Mouse (Mus musculus): Measurements from ENCODE around the gene Rcn3. TPM values are rescaled to one million over a fixed set of nuclear protein-coding genes. Genes with fewer than 3 reads are reported as not detected.

Rcn3 gene
- polyA plus RNA-seq, 1 experiment from 2014 or later = 215 TPM

DNA sequence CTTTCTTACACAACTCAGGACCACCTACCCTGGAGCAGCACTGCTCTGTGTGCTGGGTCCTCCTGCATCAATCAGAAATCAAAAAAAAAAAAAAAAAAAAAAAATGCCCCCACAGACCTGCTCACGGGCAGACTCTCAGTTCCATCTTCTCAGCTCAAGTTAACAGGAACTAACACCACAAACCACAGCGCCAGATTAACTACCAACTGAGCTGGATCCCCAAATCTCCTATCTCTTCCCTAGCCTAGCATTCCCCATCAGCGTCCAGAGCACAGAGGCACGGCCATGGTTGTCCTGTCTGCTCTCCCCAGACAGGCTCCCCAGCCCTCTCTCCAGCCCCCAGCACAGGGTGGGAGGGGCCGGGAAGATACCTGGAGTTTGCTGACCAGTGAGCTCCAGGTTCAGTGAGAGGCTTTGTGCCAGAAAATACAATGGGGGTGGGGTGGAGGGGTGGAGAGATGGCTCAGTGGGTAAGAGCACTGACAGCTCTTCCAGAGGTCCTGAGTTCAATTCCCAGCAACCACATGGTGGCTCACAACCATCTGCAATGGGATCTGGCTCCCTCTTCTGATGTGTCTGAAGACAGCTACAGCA, 15.1 kb upstream of the Rcn3 start:
- H3K4me2 ChIP-seq (ENCODE audit: low read length) = no peak overlapping the region
- DNase-seq (ENCODE audit: low spot score) (no peak), ATAC-seq (replicated peaks; ENCODE audit: low FRiP score, low read depth) (no peak)
- WGBS = 64% methylated on average over 5 of the region's 5 CpGs
- H3K9ac ChIP-seq (ENCODE audit: low read depth, low read length) = no peak overlapping the region
- TF ChIP-seq CTCF (IDR thresholded peaks at IDR 0.05; ENCODE audit: low read depth) = no peak
- no peaks in the 10 kb centered on the region for H3K36me3 ChIP-seq (ENCODE audit: insufficient read depth, low read length)
- H3K27ac ChIP-seq = no peak overlapping the region
- no peak overlapping the region for H3K4me3 ChIP-seq (replicated peaks; ENCODE audit: low read depth, low read length)
- peaks cover 19% of the 10 kb centered on the region for H3K4me1 ChIP-seq (replicated peaks; ENCODE audit: insufficient read depth, low read length)
- no peaks in the 10 kb centered on the region for H3K9me3 ChIP-seq (replicated peaks; ENCODE audit: low read length)
- no peaks in the 10 kb centered on the region for H3K27me3 ChIP-seq (ENCODE audit: insufficient read depth, low read length)

DNA sequence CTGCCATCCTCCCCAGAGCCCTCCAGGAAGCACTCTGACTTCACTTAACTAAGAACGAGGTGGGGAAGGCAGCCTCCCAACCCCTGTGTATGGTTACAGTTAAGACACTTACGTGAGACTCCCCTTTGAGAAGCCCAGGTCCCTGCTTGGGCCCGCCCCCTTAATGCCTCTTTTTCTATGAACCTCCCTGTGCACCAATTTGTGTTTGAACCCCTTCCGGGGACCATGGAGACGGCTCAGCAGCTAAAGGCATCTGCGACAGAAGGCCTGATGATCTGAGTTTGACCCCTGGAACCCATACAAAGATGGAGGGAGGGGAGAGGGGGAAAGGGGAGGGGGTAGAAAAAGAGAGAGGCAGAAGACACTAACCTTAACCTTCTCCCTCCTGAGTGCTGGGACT, 14.4 kb upstream of the Rcn3 start:
- no peak for ATAC-seq (replicated peaks; ENCODE audit: low FRiP score, low read depth)
- TF ChIP-seq CTCF (IDR thresholded peaks at IDR 0.05; ENCODE audit: low read depth) = no peak

DNA sequence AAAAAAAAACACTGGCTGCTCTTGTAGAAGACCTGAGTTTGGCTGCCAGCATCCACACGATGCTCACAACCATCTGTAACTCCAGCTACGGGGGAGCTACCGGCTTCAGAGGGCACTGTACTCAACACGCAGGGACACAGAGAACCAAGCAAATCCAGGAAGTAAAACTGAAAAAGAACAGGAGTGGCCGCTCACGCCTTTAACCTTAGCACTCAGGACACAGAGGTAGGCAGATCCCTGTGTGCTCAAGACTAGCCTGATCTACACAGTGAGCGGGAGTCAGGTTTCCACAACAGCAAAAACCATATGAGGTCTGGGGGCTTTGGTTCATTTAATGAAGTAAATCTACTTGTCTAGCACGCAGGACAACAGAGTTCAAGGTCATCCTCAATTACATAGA, 13.5 kb upstream of the Rcn3 start:
- H3K9ac ChIP-seq (ENCODE audit: low read depth, low read length) = no peak overlapping the region
- no peak for TF ChIP-seq CTCF (IDR thresholded peaks at IDR 0.05; ENCODE audit: low read depth)
- DNase-seq (ENCODE audit: low spot score) (no peak), ATAC-seq (replicated peaks; ENCODE audit: low FRiP score, low read depth) (no peak)
- peaks cover 23% of the 10 kb centered on the region for H3K4me1 ChIP-seq (replicated peaks; ENCODE audit: insufficient read depth, low read length)
- no peaks in the 10 kb centered on the region for H3K36me3 ChIP-seq (ENCODE audit: insufficient read depth, low read length)
- H3K27ac ChIP-seq = no peak overlapping the region
- H3K9me3 ChIP-seq (replicated peaks; ENCODE audit: low read length) = no peaks in the 10 kb centered on the region
- no peak overlapping the region for H3K4me2 ChIP-seq (ENCODE audit: low read length)
- WGBS = 53% methylated on average over 8 of the region's 8 CpGs
- no peaks in the 10 kb centered on the region for H3K27me3 ChIP-seq (ENCODE audit: insufficient read depth, low read length)
- no peak overlapping the region for H3K4me3 ChIP-seq (replicated peaks; ENCODE audit: low read depth, low read length)

More for the DNA sequence above, 14.4 kb upstream of the Rcn3 start:
- Histone ChIP-seq H3K4me3 (replicated peaks; ENCODE audit: low read depth, low read length) (no peak overlapping the region), H3K36me3 (ENCODE audit: insufficient read depth, low read length) (no peaks in the 10 kb centered on the region), H3K9me3 (replicated peaks; ENCODE audit: low read length) (no peaks in the 10 kb centered on the region), H3K27me3 (ENCODE audit: insufficient read depth, low read length) (no peaks in the 10 kb centered on the region), H3K27ac (no peak overlapping the region), H3K9ac (ENCODE audit: low read depth, low read length) (no peak overlapping the region), H3K4me2 (ENCODE audit: low read length) (no peak overlapping the region), H3K4me1 (replicated peaks; ENCODE audit: insufficient read depth, low read length) (peaks cover 23% of the 10 kb centered on the region)
- no peak for DNase-seq (ENCODE audit: low spot score)
- WGBS = 72% methylated on average over 6 of the region's 6 CpGs

DNA sequence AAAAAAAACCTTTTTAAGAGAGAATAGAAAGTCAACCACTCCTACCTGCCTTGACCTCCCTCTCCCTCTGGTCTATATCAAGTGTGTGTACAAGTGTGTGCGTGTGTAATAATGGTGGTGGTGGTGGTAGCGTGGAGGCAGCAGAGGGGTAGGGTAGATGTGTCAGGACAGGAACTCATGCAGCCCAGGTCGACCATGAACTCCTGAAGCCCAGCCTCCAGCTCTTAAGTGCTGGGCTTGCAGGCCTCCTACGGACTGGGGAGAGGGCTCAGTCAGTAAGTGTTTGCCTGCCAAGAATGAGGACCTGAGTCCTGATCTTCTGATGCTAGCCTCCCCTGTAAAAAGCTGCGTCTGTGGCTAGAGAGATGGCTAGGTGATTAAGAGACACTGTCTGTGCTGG, 12.9 kb upstream of the Rcn3 start:
- Histone ChIP-seq H3K27ac (no peak overlapping the region), H3K4me3 (replicated peaks; ENCODE audit: low read depth, low read length) (no peak overlapping the region), H3K36me3 (ENCODE audit: insufficient read depth, low read length) (no peaks in the 10 kb centered on the region), H3K27me3 (ENCODE audit: insufficient read depth, low read length) (no peaks in the 10 kb centered on the region), H3K9me3 (replicated peaks; ENCODE audit: low read length) (no peaks in the 10 kb centered on the region), H3K9ac (ENCODE audit: low read depth, low read length) (no peak overlapping the region), H3K4me1 (replicated peaks; ENCODE audit: insufficient read depth, low read length) (peaks cover 23% of the 10 kb centered on the region), H3K4me2 (ENCODE audit: low read length) (no peak overlapping the region)
- TF ChIP-seq CTCF (IDR thresholded peaks at IDR 0.05; ENCODE audit: low read depth) = no peak
- ATAC-seq (replicated peaks; ENCODE audit: low FRiP score, low read depth) = no peak
- WGBS = 74% methylated on average over 5 of the region's 5 CpGs
- DNase-seq (ENCODE audit: low spot score) = no peak

- Histone ChIP-seq H3K4me2 (ENCODE audit: low read length) (peak within 1 kb of the TSS; percentile 68), H3K4me1 (replicated peaks; ENCODE audit: insufficient read depth, low read length) (peaks cover 23% of the 10 kb centered on the region), H3K27ac (peak within 1 kb of the TSS; percentile 93), H3K36me3 (ENCODE audit: insufficient read depth, low read length) (no peaks in the 10 kb centered on the region), H3K9ac (ENCODE audit: low read depth, low read length) (peak within 1 kb of the TSS; percentile 40), H3K27me3 (ENCODE audit: insufficient read depth, low read length) (no peaks in the 10 kb centered on the region), H3K4me3 (replicated peaks; ENCODE audit: low read depth, low read length) (peak within 1 kb of the TSS; percentile 47), H3K9me3 (replicated peaks; ENCODE audit: low read length) (no peaks in the 10 kb centered on the region)
- WGBS = 2% methylated on average over 7 of the region's 7 CpGs
- no peak; the same call in 1 of the 2 replicates for TF ChIP-seq CTCF (IDR thresholded peaks at IDR 0.05; ENCODE audit: low read depth)
- DNase-seq (ENCODE audit: low spot score) (peak; percentile 99), ATAC-seq (replicated peaks; ENCODE audit: low FRiP score, low read depth) (peak; percentile 95)
Observed at GRCm38 (mm10) chr7:45103652-45104180, 11.7 kb upstream of the Rcn3 start, which contains the start of gene Fcgrt. Fcgrt (minus strand) TSS chr7:45103851.

GRCm38 (mm10) chr7:45102940-45103585, 11.0 kb upstream of the Rcn3 start:
- Histone ChIP-seq H3K4me2 (ENCODE audit: low read length) (peak overlapping the region; percentile 68), H3K27me3 (ENCODE audit: insufficient read depth, low read length) (no peaks in the 10 kb centered on the region), H3K27ac (peak overlapping the region; percentile 93), H3K9me3 (replicated peaks; ENCODE audit: low read length) (no peaks in the 10 kb centered on the region), H3K9ac (ENCODE audit: low read depth, low read length) (peak overlapping the region; percentile 14), H3K4me1 (replicated peaks; ENCODE audit: insufficient read depth, low read length) (peaks cover 23% of the 10 kb centered on the region), H3K36me3 (ENCODE audit: insufficient read depth, low read length) (no peaks in the 10 kb centered on the region), H3K4me3 (replicated peaks; ENCODE audit: low read depth, low read length) (peak overlapping the region; percentile 47)
- TF ChIP-seq CTCF (IDR thresholded peaks at IDR 0.05; ENCODE audit: low read depth) = no peak
- WGBS = 18% methylated on average over 9 of the region's 9 CpGs
- peak; percentile 65 for DNase-seq (ENCODE audit: low spot score)
- ATAC-seq (replicated peaks; ENCODE audit: low FRiP score, low read depth) = peak; percentile 64

Measured in kidney, postnatal 0 days (tissue).